Mouse (Mus musculus) kidney, adult 2 months (tissue): ENCODE results near the gene Foxp1.

Source experiments
- CTCF ChIP-seq: fragments of 200-500 bp; conservative IDR thresholded peaks from 2 replicates; pipeline ENCODE4 v1.5.1; 2011; ENCODE audit warnings: low read depth, mild to moderate bottlenecking, control low read depth, low read length, moderate library complexity, mixed read lengths; ENCODE audit not compliant: insufficient read depth, insufficient read length
- POLR2A ChIP-seq: fragments of 200-500 bp; IDR thresholded peaks from one replicate; pipeline ENCODE4 v1.6.1; 2011; ENCODE audit warnings: low read depth, low read length, control low read depth

DNA sequence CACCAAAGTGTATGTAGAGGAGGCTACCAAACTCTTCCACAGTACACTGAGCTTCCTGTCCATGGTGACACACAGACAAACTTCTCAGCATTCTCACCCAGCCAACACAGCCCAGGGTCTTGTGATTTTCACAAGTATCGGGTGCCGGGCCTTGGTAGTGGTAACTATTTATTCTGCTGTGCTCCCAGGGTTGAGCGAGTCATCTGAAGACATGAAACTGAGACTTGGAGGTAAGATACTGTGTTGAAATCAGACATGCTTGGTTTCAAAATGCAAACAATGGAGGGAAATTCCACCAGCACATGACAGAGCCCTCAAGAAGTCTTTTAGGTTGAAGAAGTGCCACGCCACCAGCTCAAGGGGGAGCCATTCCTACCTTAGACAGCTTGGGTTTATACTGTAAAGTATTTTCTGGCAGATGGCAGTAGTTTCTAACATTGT lies 465.4 kb downstream of the Foxp1 start:
- TF ChIP-seq CTCF: no peak
- no peak for TF ChIP-seq POLR2A
